ENCODE assay signal across 20 mouse cellular contexts in the genomic region with DNA sequence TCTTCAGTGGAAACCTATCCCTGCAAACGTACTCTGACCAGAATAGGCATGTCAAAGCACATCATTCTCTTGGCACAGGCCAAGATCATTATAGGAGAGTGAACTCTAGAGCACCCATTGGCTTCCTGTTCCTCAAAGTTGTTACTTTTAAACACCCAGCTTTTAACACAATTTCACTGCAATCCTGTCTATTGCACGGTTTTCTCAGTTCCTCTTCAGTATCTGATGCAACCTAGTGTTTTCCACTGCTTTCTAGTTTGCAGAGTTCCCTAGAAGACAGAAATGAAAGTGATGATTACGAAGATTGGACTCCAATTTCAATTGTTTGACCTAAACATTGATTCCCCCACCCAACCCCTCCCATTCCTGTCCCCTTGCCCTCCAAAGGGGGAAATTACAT.
DNase-seq lines count a peak whose midpoint lies in the region; TF ChIP-seq lines count a peak whose summit lies in the region.
"Had no signal": no experiment of that assay in that cellular context is flagged by ENCODE, and none has a peak within 500 bp of the region (broad histone marks: within the 10 kb centered on the region; RNA-seq: fewer than 3 reads in every experiment).

No protein-coding gene starts in this region.

- no peaks in the 10 kb centered on the region for H3K79me2 ChIP-seq in macrophage (ENCODE audit: inconsistent target)

- no peaks in the 10 kb centered on the region for H3K4me1 ChIP-seq in thymus, adult 2 months (replicated peaks; ENCODE audit: control insufficient read depth, insufficient read depth, low read length)
- H3K4me1 ChIP-seq: embryonic facial prominence, embryonic 15.5 days; limb, embryonic 15.5 days had no signal

- no peak overlapping the region for H3K4me3 ChIP-seq in macrophage (ENCODE audit: inconsistent target)
- no peak overlapping the region for H3K4me3 ChIP-seq in thymus, adult 2 months (ENCODE audit: control insufficient read depth, insufficient read depth, low read length)
- H3K4me3 ChIP-seq: embryonic facial prominence, embryonic 15.5 days; heart, embryonic 13.5 days; limb, embryonic 15.5 days; neural tube, embryonic 13.5 days had no signal

- peak overlapping the region; percentile 27 for H3K27ac ChIP-seq in macrophage
- H3K27ac ChIP-seq in thymus, adult 2 months (ENCODE audit: control insufficient read depth, insufficient read depth, low read length) = no peak overlapping the region
- H3K27ac ChIP-seq: embryonic facial prominence, embryonic 15.5 days; heart, embryonic 13.5 days; limb, embryonic 15.5 days; neural tube, embryonic 13.5 days had no signal

- DNase-seq in layer of hippocampus, adult 11-12 months (ENCODE audit: low spot score) = peak; percentile 6
- DNase-seq in layer of hippocampus, adult 8-10 months (ENCODE audit: low spot score in 2 of 2) = no peak
- peak; percentile 58 for DNase-seq in lung, postnatal 36 days
- no peak for DNase-seq in lung, postnatal 10 days
- peak; percentile 56 for DNase-seq in splenic B cell, adult 2 months (ENCODE audit: low read depth, low spot score)
- no peak for DNase-seq in thymus, adult 2 months
- no peak for DNase-seq in yolk sac, embryonic 10.5 days (ENCODE audit: low spot score)
- DNase-seq: cerebellum, adult 9-11 months; embryo, embryonic 11 days; gastrocnemius, postnatal 25 days; heart, postnatal 4 days; kidney, adult 2 months; kidney, postnatal 14 days; right cerebral cortex, postnatal 14 days; thymus, adult 18-20 months had no signal

- WGBS in macrophage (ENCODE audit: missing documents) = 0% methylated on average over 3 of the region's 3 CpGs
- 33% methylated on average over 3 of the region's 3 CpGs for WGBS in thymus, adult 2 months

- H3K27me3 ChIP-seq in splenic B cell, adult 2 months (ENCODE audit: control insufficient read depth, insufficient read depth, low read length, poor library complexity, severe bottlenecking) = no peaks in the 10 kb centered on the region
- H3K27me3 ChIP-seq in thymus, adult 2 months (ENCODE audit: control insufficient read depth, insufficient read depth, low read length) = no peaks in the 10 kb centered on the region
- H3K27me3 ChIP-seq: embryonic facial prominence, embryonic 15.5 days; heart, embryonic 13.5 days; limb, embryonic 15.5 days; neural tube, embryonic 13.5 days had no signal

- TF ChIP-seq POLR2A in thymus, adult 2 months (IDR thresholded peaks at IDR 0.05; ENCODE audit: control insufficient read depth, extremely low read depth, insufficient read depth, low read length, poor library complexity) = no peak

- no peaks in the 10 kb centered on the region for H3K36me3 ChIP-seq in macrophage (ENCODE audit: inconsistent target)
- no peaks in the 10 kb centered on the region for H3K36me3 ChIP-seq in splenic B cell, adult 2 months (ENCODE audit: control insufficient read depth, insufficient read depth, low read length, poor library complexity, severe bottlenecking)
- H3K36me3 ChIP-seq in thymus, adult 2 months (ENCODE audit: control insufficient read depth, insufficient read depth, low read length) = no peaks in the 10 kb centered on the region
- H3K36me3 ChIP-seq: embryonic facial prominence, embryonic 15.5 days; heart, embryonic 13.5 days; limb, embryonic 15.5 days; neural tube, embryonic 13.5 days had no signal

- no peak for TF ChIP-seq CTCF in thymus, adult 2 months (IDR thresholded peaks at IDR 0.05; ENCODE audit: borderline replicate concordance, control insufficient read depth, extremely low read depth, insufficient read depth, low read length, poor library complexity)

Comparison
In these comparisons a context has a peak if more than half of its experiments do, and no peak if none do; other contexts are left out.
1. DNase-seq: peak in layer of hippocampus, adult 11-12 months (single experiment), lung, postnatal 36 days (single experiment) and splenic B cell, adult 2 months (single experiment); none in layer of hippocampus, adult 8-10 months (0 of 2), lung, postnatal 10 days (single experiment), thymus, adult 2 months (single experiment) and yolk sac, embryonic 10.5 days (single experiment).